Mouse (Mus musculus) C2C12 (cell line): Measurements from ENCODE around the gene Det1.

ENCODE experiments used
- CTCF ChIP-seq: IDR thresholded peaks from one replicate; pipeline ENCODE4 v1.5.1; 2011; ENCODE audit not compliant: control insufficient read depth, insufficient read depth, insufficient read length
- USF1 ChIP-seq: IDR thresholded peaks from one replicate; pipeline ENCODE4 v1.6.1; 2011; ENCODE audit warnings: low read depth, mild to moderate bottlenecking, control low read depth, moderate library complexity

GRCm38 (mm10) chr7:78872366-78872765 lies 25.3 kb upstream of the Det1 start:
- TF ChIP-seq CTCF = no peak
- no peak for TF ChIP-seq USF1
